17 mouse cellular contexts compared by ENCODE assay signal in the genomic region with DNA sequence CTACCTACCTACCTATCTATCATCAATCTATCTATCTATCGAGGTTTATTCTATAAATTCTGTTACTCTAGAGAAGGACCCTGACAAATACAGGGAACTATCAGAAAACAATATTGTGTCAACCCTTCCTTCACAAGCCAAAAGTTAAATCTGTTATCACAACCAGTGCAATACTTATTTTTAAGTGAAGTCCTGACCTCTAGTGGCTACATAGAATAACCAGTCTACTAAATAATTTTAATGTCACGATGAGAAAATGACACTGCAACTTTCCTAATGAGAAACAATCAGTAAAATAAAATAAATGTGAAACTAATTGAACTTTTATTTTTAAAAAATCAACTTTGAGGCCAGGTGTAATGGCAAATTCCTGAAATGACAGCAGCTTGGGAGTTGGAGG. TPM values are rescaled to one million over a fixed set of nuclear protein-coding genes. Genes with fewer than 3 reads are reported as not detected.
DNase-seq lines count a peak whose midpoint lies in the region; ATAC-seq and TF ChIP-seq lines count a peak whose summit lies in the region.
"Had no signal": no experiment of that assay in that cellular context is flagged by ENCODE, and none has a peak within 500 bp of the region (broad histone marks: within the 10 kb centered on the region; RNA-seq: fewer than 3 reads in every experiment).

No protein-coding gene starts in this region.

- no peaks in the 10 kb centered on the region for H3K9me3 ChIP-seq in hindbrain, postnatal 0 days (ENCODE audit: low read length)
- no peaks in the 10 kb centered on the region for H3K9me3 ChIP-seq in hindbrain, embryonic 13.5 days
- H3K9me3 ChIP-seq in lung, embryonic 14.5 days (ENCODE audit: low read depth, low read length), result no peaks in the 10 kb centered on the region
- H3K9me3 ChIP-seq in neural tube, embryonic 15.5 days (replicated peaks), result no peaks in the 10 kb centered on the region
- H3K9me3 ChIP-seq: hindbrain, embryonic 10.5 days had no signal

- H3K4me2 ChIP-seq in hindbrain, postnatal 0 days (ENCODE audit: low read depth, low read length), result no peak overlapping the region
- H3K4me2 ChIP-seq in hindbrain, embryonic 13.5 days, result no peak overlapping the region
- no peak overlapping the region for H3K4me2 ChIP-seq in lung, embryonic 14.5 days
- no peak overlapping the region for H3K4me2 ChIP-seq in neural tube, embryonic 15.5 days

- no peak overlapping the region for H3K9ac ChIP-seq in hindbrain, postnatal 0 days (replicated peaks; ENCODE audit: low read length)
- H3K9ac ChIP-seq in hindbrain, embryonic 13.5 days, result no peak overlapping the region
- H3K9ac ChIP-seq in lung, embryonic 14.5 days, result no peak overlapping the region
- H3K9ac ChIP-seq in neural tube, embryonic 15.5 days (replicated peaks), result no peak overlapping the region

- no peaks in the 10 kb centered on the region for H3K4me1 ChIP-seq in hindbrain, postnatal 0 days (ENCODE audit: insufficient read depth, low read length)
- H3K4me1 ChIP-seq in hindbrain, embryonic 13.5 days (replicated peaks), result peaks cover 4% of the 10 kb centered on the region; the same call in 1 of the 2 replicates
- H3K4me1 ChIP-seq in lung, embryonic 14.5 days (ENCODE audit: insufficient read depth), result no peaks in the 10 kb centered on the region
- H3K4me1 ChIP-seq in neural tube, embryonic 15.5 days, result peaks cover 5% of the 10 kb centered on the region
- H3K4me1 ChIP-seq: hindbrain, embryonic 10.5 days had no signal

- no peak overlapping the region for H3K27ac ChIP-seq in hindbrain, postnatal 0 days
- H3K27ac ChIP-seq in hindbrain, embryonic 13.5 days, result no peak overlapping the region
- no peak overlapping the region for H3K27ac ChIP-seq in lung, embryonic 14.5 days (ENCODE audit: low read depth)
- no peak overlapping the region for H3K27ac ChIP-seq in neural tube, embryonic 15.5 days (replicated peaks)
- H3K27ac ChIP-seq: hindbrain, embryonic 10.5 days; macrophage had no signal

- H3K27me3 ChIP-seq in hindbrain, postnatal 0 days (ENCODE audit: insufficient read depth, low read length), result no peaks in the 10 kb centered on the region
- H3K27me3 ChIP-seq in hindbrain, embryonic 13.5 days, result 0 out of 2 replicates have a peak, but pooled peaks cover 3% of the 10 kb centered on the region
- H3K27me3 ChIP-seq in lung, embryonic 14.5 days (ENCODE audit: insufficient read depth, low read length), result no peaks in the 10 kb centered on the region
- H3K27me3 ChIP-seq in neural tube, embryonic 15.5 days (replicated peaks), result no peaks in the 10 kb centered on the region; the same call in 1 of the 2 replicates

- H3K36me3 ChIP-seq in hindbrain, postnatal 0 days (ENCODE audit: insufficient read depth, low read length), result no peaks in the 10 kb centered on the region
- H3K36me3 ChIP-seq in hindbrain, embryonic 13.5 days, result no peaks in the 10 kb centered on the region
- H3K36me3 ChIP-seq in lung, embryonic 14.5 days (ENCODE audit: insufficient read depth), result no peaks in the 10 kb centered on the region
- H3K36me3 ChIP-seq in neural tube, embryonic 15.5 days, result no peaks in the 10 kb centered on the region
- H3K36me3 ChIP-seq: hindbrain, embryonic 10.5 days had no signal

- TF ChIP-seq CTCF in hindbrain, postnatal 0 days (IDR thresholded peaks at IDR 0.05; ENCODE audit: low read depth), result peak; percentile 61
- TF ChIP-seq CTCF in lung, embryonic 14.5 days (IDR thresholded peaks at IDR 0.05; ENCODE audit: low read depth), result peak; percentile 44

- no peak for ATAC-seq in hindbrain, postnatal 0 days
- ATAC-seq in hindbrain, embryonic 13.5 days (ENCODE audit: low FRiP score), result no peak
- no peak for ATAC-seq in lung, embryonic 14.5 days (ENCODE audit: insufficient read depth)
- no peak for ATAC-seq in neural tube, embryonic 15.5 days (ENCODE audit: low FRiP score)
- ATAC-seq: forebrain, embryonic 16.5 days had no signal

- peak; percentile 61 for DNase-seq in hindbrain, postnatal 0 days (ENCODE audit: low spot score)
- DNase-seq in lung, embryonic 14.5 days, result peak; percentile 67
- DNase-seq in lung, postnatal 14 days, result no peak
- peak; percentile 37 for DNase-seq in MN1 (ENCODE audit: low spot score)
- peak; percentile 49 for DNase-seq in naive thymus-derived CD4-positive, alpha-beta T cell, adult 2 months (ENCODE audit: low read depth)
- no peak for DNase-seq in right cerebral cortex, postnatal 14 days
- DNase-seq: adrenal gland, postnatal 14 days; cerebellum, adult 11 months; kidney, postnatal 25 days had no signal

- 49% methylated on average over 2 of the region's 2 CpGs for WGBS in hindbrain, postnatal 0 days
- WGBS in hindbrain, embryonic 13.5 days, result 56% methylated on average over 2 of the region's 2 CpGs
- WGBS in lung, embryonic 14.5 days, result 42% methylated on average over 2 of the region's 2 CpGs
- 60% methylated on average over 2 of the region's 2 CpGs for WGBS in neural tube, embryonic 15.5 days

- H3K4me3 ChIP-seq in hindbrain, postnatal 0 days (ENCODE audit: low read length), result no peak overlapping the region
- H3K4me3 ChIP-seq in hindbrain, embryonic 13.5 days, result no peak overlapping the region
- no peak overlapping the region for H3K4me3 ChIP-seq in lung, embryonic 14.5 days (ENCODE audit: low read depth, low read length)
- no peak overlapping the region for H3K4me3 ChIP-seq in neural tube, embryonic 15.5 days (replicated peaks)
- H3K4me3 ChIP-seq: hindbrain, embryonic 10.5 days; myocyte had no signal

RNA-seq across cellular contexts. Expression of a gene that starts 3.5 kb away (rescaled TPM):
- 36.3 and 43.5 TPM in 2 replicates for total RNA-seq in hindbrain, postnatal 0 days (2014; rRNA removed)
- 52.0 and 55.4 TPM in 2 replicates for polyA plus RNA-seq in hindbrain, postnatal 0 days (2015; fragmentation: Nextera tagmentation; extraction: Ambion mirVana)
- polyA plus RNA-seq in hindbrain, embryonic 13.5 days (2015; fragmentation: Nextera tagmentation; extraction: Ambion mirVana), result 92.5 and 94.4 TPM in 2 replicates
- polyA plus RNA-seq in lung, embryonic 14.5 days (2014; fragmentation: Nextera tagmentation; extraction: Ambion mirVana), result 103 and 106 TPM in 2 replicates
- 80.7 and 81.4 TPM in 2 replicates for polyA plus RNA-seq in neural tube, embryonic 15.5 days (2015; fragmentation: Nextera tagmentation; extraction: Ambion mirVana)

RNA-seq across cellular contexts. Expression of a gene that starts 25.1 kb away (rescaled TPM):
- not detected in 2 replicates for total RNA-seq in hindbrain, postnatal 0 days (2014; rRNA removed)
- polyA plus RNA-seq in hindbrain, postnatal 0 days (2015; fragmentation: Nextera tagmentation; extraction: Ambion mirVana), result 0.49 TPM in 1 of 2 replicates, not detected in the other
- 0.65 and 0.83 TPM in 2 replicates for polyA plus RNA-seq in hindbrain, embryonic 13.5 days (2015; fragmentation: Nextera tagmentation; extraction: Ambion mirVana)
- polyA plus RNA-seq in lung, embryonic 14.5 days (2014; fragmentation: Nextera tagmentation; extraction: Ambion mirVana), result 1.7 TPM in 1 of 2 replicates, not detected in the other
- 0.40 and 0.42 TPM in 2 replicates for polyA plus RNA-seq in neural tube, embryonic 15.5 days (2015; fragmentation: Nextera tagmentation; extraction: Ambion mirVana)
- total RNA-seq: adrenal gland, postnatal 14 days; heart, adult 18-20 months; left cerebral cortex, postnatal 36 days had no signal
- polyA plus RNA-seq: forebrain, embryonic 16.5 days; macrophage; myocyte had no signal

RNA-seq across cellular contexts. Expression of a gene that starts 46.1 kb away (rescaled TPM):
- total RNA-seq in hindbrain, postnatal 0 days (2014; rRNA removed), result 36.8 and 37.3 TPM in 2 replicates
- 66.9 and 68.9 TPM in 2 replicates for polyA plus RNA-seq in hindbrain, postnatal 0 days (2015; fragmentation: Nextera tagmentation; extraction: Ambion mirVana)
- 74.1 and 80.1 TPM in 2 replicates for polyA plus RNA-seq in hindbrain, embryonic 13.5 days (2015; fragmentation: Nextera tagmentation; extraction: Ambion mirVana)
- 149 and 154 TPM in 2 replicates for polyA plus RNA-seq in lung, embryonic 14.5 days (2014; fragmentation: Nextera tagmentation; extraction: Ambion mirVana)
- 71.9 and 88.5 TPM in 2 replicates for polyA plus RNA-seq in neural tube, embryonic 15.5 days (2015; fragmentation: Nextera tagmentation; extraction: Ambion mirVana)

RNA-seq across cellular contexts. Expression of a gene that starts 46.2 kb away (rescaled TPM):
- total RNA-seq in hindbrain, postnatal 0 days (2014; rRNA removed), result 12.3 and 16.3 TPM in 2 replicates
- 65.1 and 72.0 TPM in 2 replicates for polyA plus RNA-seq in hindbrain, postnatal 0 days (2015; fragmentation: Nextera tagmentation; extraction: Ambion mirVana)
- 48.0 and 48.2 TPM in 2 replicates for polyA plus RNA-seq in hindbrain, embryonic 13.5 days (2015; fragmentation: Nextera tagmentation; extraction: Ambion mirVana)
- polyA plus RNA-seq in lung, embryonic 14.5 days (2014; fragmentation: Nextera tagmentation; extraction: Ambion mirVana), result 50.7 and 57.1 TPM in 2 replicates
- 45.7 and 49.0 TPM in 2 replicates for polyA plus RNA-seq in neural tube, embryonic 15.5 days (2015; fragmentation: Nextera tagmentation; extraction: Ambion mirVana)

Comparison
In these comparisons a context has a peak if more than half of its experiments do, and no peak if none do; other contexts are left out.
1. DNase-seq: peak in hindbrain, postnatal 0 days (single experiment), lung, embryonic 14.5 days (single experiment), MN1 (single experiment) and naive thymus-derived CD4-positive, alpha-beta T cell, adult 2 months (single experiment); none in lung, postnatal 14 days (single experiment) and right cerebral cortex, postnatal 14 days (single experiment).